Mouse (Mus musculus) heart, adult 11 months (tissue): ENCODE data around the gene Olfr978.
"Not testable (repeated sequence)": the region's sequence is repeated elsewhere in the genome, so short reads cannot be mapped to it uniquely, and the experiment has no call there.

ENCODE experiments used
- DNase-seq: peaks from one replicate; pipeline ENCODE4 v3.0.0; 2022

Olfr978 gene

GRCm38 (mm10) chr9:39991813-39992212 lies at the start of gene Olfr978:
Olfr978 (plus strand) TSS chr9:39992113.
- DNase-seq: no peak

- no peak for DNase-seq
Observed at GRCm38 (mm10) chr9:39951946-39952345, 40.0 kb upstream of the Olfr978 start, which contains the start of gene Olfr975. Olfr975 (minus strand) TSS chr9:39952046.

- DNase-seq: not testable (repeated sequence)
Observed at GRCm38 (mm10) chr9:39961033-39961432, 30.9 kb upstream of the Olfr978 start, which contains the start of gene Olfr976. Olfr976 (minus strand) TSS chr9:39961133.

- DNase-seq: not testable (repeated sequence)
Observed at GRCm38 (mm10) chr9:39976581-39977145, 15.2 kb upstream of the Olfr978 start.

- DNase-seq: no peak
Observed at GRCm38 (mm10) chr9:40003365-40003764, 11.5 kb downstream of the Olfr978 start, which contains the start of gene Olfr979. Olfr979 (minus strand) TSS chr9:40003465.

- DNase-seq: no peak
Observed at GRCm38 (mm10) chr9:40009482-40009881, 17.6 kb downstream of the Olfr978 start, which contains the start of gene Olfr980. Olfr980 (minus strand) TSS chr9:40009582.

- no peak for DNase-seq
Observed at GRCm38 (mm10) chr9:40021164-40021563, 29.3 kb downstream of the Olfr978 start, which contains the start of gene Olfr981. Olfr981 (plus strand) TSS chr9:40021464.
